Mouse (Mus musculus) lung, postnatal 10 days (tissue): ENCODE data around the gene Cd300lf.

Experiments used
- DNase-seq: peaks from one replicate; pipeline ENCODE4 v3.0.0; 2021

Gene Cd300lf

GRCm38 (mm10) chr11:115133800-115134199 is at the start of gene Cd300lf:
Cd300lf (minus strand) TSS chr11:115133992.
- no peak for DNase-seq

GRCm38 (mm10) chr11:115181913-115182638 is 48.3 kb upstream of the Cd300lf start:
- peak; percentile 90 for DNase-seq

GRCm38 (mm10) chr11:115179881-115180280 is 46.1 kb upstream of the Cd300lf start:
- DNase-seq = no peak

- DNase-seq = no peak
Measured at GRCm38 (mm10) chr11:115179191-115179590, 45.4 kb upstream of the Cd300lf start.

- no peak for DNase-seq
Measured at GRCm38 (mm10) chr11:115178766-115179165, 45.0 kb upstream of the Cd300lf start.

- DNase-seq = no peak
Measured at GRCm38 (mm10) chr11:115177559-115178195, 43.9 kb upstream of the Cd300lf start.

- no peak for DNase-seq
Measured at GRCm38 (mm10) chr11:115176399-115177190, 42.8 kb upstream of the Cd300lf start.

GRCm38 (mm10) chr11:115173549-115174339 is 40.0 kb upstream of the Cd300lf start:
- peak; percentile 48 for DNase-seq

- DNase-seq = peak; percentile 65
Measured at GRCm38 (mm10) chr11:115172825-115173287, 39.1 kb upstream of the Cd300lf start.

- no peak for DNase-seq
Measured at GRCm38 (mm10) chr11:115171125-115171524, 37.3 kb upstream of the Cd300lf start.

GRCm38 (mm10) chr11:115169430-115169829 is 35.6 kb upstream of the Cd300lf start:
- DNase-seq = no peak

GRCm38 (mm10) chr11:115167631-115168249 is 33.9 kb upstream of the Cd300lf start:
- no peak for DNase-seq

- no peak for DNase-seq
Measured at GRCm38 (mm10) chr11:115166776-115167175, 33.0 kb upstream of the Cd300lf start.

- DNase-seq = peak; percentile 62
Measured at GRCm38 (mm10) chr11:115164976-115165374, 31.2 kb upstream of the Cd300lf start.

GRCm38 (mm10) chr11:115164341-115164975 is 30.7 kb upstream of the Cd300lf start:
- DNase-seq = no peak

GRCm38 (mm10) chr11:115163568-115164150 is 29.9 kb upstream of the Cd300lf start:
- peak; percentile 55 for DNase-seq

- peak; percentile 99 for DNase-seq
Measured at GRCm38 (mm10) chr11:115162832-115163480, 29.2 kb upstream of the Cd300lf start, which contains the start of gene Slc9a3r1. Slc9a3r1 (plus strand) TSS chr11:115163341.

- no peak for DNase-seq
Measured at GRCm38 (mm10) chr11:115162205-115162601, 28.4 kb upstream of the Cd300lf start.

GRCm38 (mm10) chr11:115161578-115162204 is 27.9 kb upstream of the Cd300lf start:
- DNase-seq = no peak
